Mouse (Mus musculus): ENCODE data around the gene Rcc1. TPM values are rescaled to one million over a fixed set of nuclear protein-coding genes. Genes with fewer than 3 reads are reported as not detected.
A peak's percentile ranks its signal among the peaks of the same experiment; 100 is the strongest.

The Rcc1 gene
- total and polyA plus RNA-seq, 3 experiments = 93.6 to 149 (median 148) TPM

DNA sequence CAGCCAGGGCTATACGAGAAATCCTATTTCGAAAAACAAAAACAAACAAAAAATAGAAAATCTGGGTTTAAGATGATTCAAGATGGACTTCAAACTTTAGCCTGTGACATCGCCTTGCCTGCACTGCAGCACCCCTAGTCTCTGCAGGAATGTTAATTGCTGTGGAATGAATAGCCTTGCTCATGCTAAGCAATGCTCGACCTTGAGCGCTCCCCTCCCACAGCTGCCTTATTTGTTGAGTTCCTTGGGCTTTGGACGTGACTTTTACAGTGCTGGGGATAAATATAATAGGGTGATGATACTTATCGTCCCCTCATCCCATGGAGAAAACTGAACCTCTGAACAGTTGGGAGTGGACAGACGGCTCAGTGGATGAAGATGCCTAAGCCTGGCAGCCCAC is 37.7 kb downstream of the Rcc1 start:
- Histone ChIP-seq H3K79me2 (replicated peaks; ENCODE audit: control insufficient read depth, extremely low read depth, insufficient read depth, poor library complexity, severe bottlenecking) (peaks cover under 1% of the 10 kb centered on the region; the same call in 1 of the 2 replicates), H3K9ac (ENCODE audit: insufficient read depth, low read depth) (no peak overlapping the region), H3K27me3 (replicated peaks) (no peaks in the 10 kb centered on the region), H3K9me3 (replicated peaks; ENCODE audit: low read length) (no peaks in the 10 kb centered on the region), H3K4me1 (ENCODE audit: control insufficient read depth in 1 of 2, insufficient read depth in 2 of 2) (peaks cover 0 to under 1% of the 10 kb centered on the region in 2 experiments; a peak in 1 of 4 replicates), H3K4me2 (ENCODE audit: insufficient read depth, low read depth, poor library complexity, severe bottlenecking) (no peak overlapping the region), H3K4me3 (replicated peaks in 1 of 3; ENCODE audit: low read depth in 2 of 3, low read length in 2 of 3, poor library complexity in 1 of 3) (no peak overlapping the region), H3K27ac (ENCODE audit: insufficient read depth, low read depth) (no peak overlapping the region), H3K36me3 (replicated peaks in 1 of 2; ENCODE audit: control insufficient read depth in 1 of 2, insufficient read depth in 1 of 2, low read length in 1 of 2) (peaks cover 52 to 82% of the 10 kb centered on the region in 2 experiments)
- DNase-seq (ENCODE audit: extremely low read depth) = no peak
- dilution Hi-C loops (cut with MboI; ENCODE audit: extremely low pct_ligation_motif_present, extremely low pct_unique_long_range_greater_than_20kb, low sequenced_read_pairs) = no loop called here
- in situ Hi-C loops (cut with MboI; ENCODE audit: low pct_ligation_motif_present, low pct_unique_long_range_greater_than_20kb, low sequenced_read_pairs) = loop anchor here (25.0 kb wide), 1 partner anchor 197 kb away; the partner anchor contains the start of gene Sesn2
- TF ChIP-seq MAZ (IDR thresholded peaks at IDR 0.05; ENCODE audit: low read depth, low read length) = no peak
- TF ChIP-seq JUND (conservative IDR thresholded peaks at IDR 0.05; ENCODE audit: low read depth, low read length) = no peak
- no peak for TF ChIP-seq TBP (conservative IDR thresholded peaks at IDR 0.05; ENCODE audit: low read depth, low read length)
- TF ChIP-seq PAX5 (IDR thresholded peaks at IDR 0.05; ENCODE audit: low read length) = no peak
- no peak for TF ChIP-seq HCFC1 (IDR thresholded peaks at IDR 0.05; ENCODE audit: low read depth, low read length)
- no peak for TF ChIP-seq NRF1 (IDR thresholded peaks at IDR 0.05; ENCODE audit: low read depth, low read length)
- no peak for TF ChIP-seq BHLHE40 (IDR thresholded peaks at IDR 0.05; ENCODE audit: low read depth, low read length)
- no peak for TF ChIP-seq POLR2AphosphoS2 (IDR thresholded peaks at IDR 0.05; ENCODE audit: low read depth, low read length)
- no peak for TF ChIP-seq ELF1 (IDR thresholded peaks at IDR 0.05; ENCODE audit: low read depth, low read length)
- TF ChIP-seq NELFE (IDR thresholded peaks at IDR 0.05; ENCODE audit: low read depth, low read length) = no peak
- TF ChIP-seq SMC3 (IDR thresholded peaks at IDR 0.05; ENCODE audit: low read depth, low read length) = no peak

DNA sequence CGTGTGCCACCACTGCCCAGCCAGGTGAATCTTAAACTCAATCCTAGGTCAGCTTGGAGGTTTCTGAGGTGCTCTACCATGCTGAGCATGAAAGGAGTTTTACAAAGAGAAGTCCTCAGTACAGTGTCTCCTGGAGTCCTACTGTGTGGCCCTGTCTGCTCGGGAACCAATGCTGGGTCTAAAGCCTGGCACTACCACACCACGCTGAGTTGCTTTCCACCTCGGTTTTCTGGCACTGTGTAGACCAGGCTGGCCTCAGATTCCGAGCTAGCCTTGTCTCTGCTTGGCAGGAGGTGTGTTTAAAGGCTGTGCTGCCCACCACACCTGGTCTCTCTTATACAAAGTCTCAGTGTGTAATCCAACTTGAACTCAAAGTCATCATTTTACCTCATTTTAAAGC is 40.8 kb downstream of the Rcc1 start:
- Histone ChIP-seq H3K79me2 (replicated peaks; ENCODE audit: control insufficient read depth, extremely low read depth, insufficient read depth, poor library complexity, severe bottlenecking) (peaks cover 16% of the 10 kb centered on the region), H3K27me3 (replicated peaks) (no peaks in the 10 kb centered on the region), H3K9me3 (replicated peaks; ENCODE audit: low read length) (no peaks in the 10 kb centered on the region), H3K4me2 (ENCODE audit: insufficient read depth, low read depth, poor library complexity, severe bottlenecking) (no peak overlapping the region), H3K27ac (ENCODE audit: insufficient read depth, low read depth) (no peak overlapping the region), H3K4me3 (replicated peaks in 1 of 3; ENCODE audit: low read depth in 2 of 3, low read length in 2 of 3, poor library complexity in 1 of 3) (no peak overlapping the region), H3K9ac (ENCODE audit: insufficient read depth, low read depth) (no peak overlapping the region), H3K4me1 (ENCODE audit: control insufficient read depth in 1 of 2, insufficient read depth in 2 of 2) (peaks cover 0 to 8% of the 10 kb centered on the region in 2 experiments; a peak in 1 of 4 replicates), H3K36me3 (replicated peaks in 1 of 2; ENCODE audit: control insufficient read depth in 1 of 2, insufficient read depth in 1 of 2, low read length in 1 of 2) (peaks cover 43 to 70% of the 10 kb centered on the region in 2 experiments)
- no peak for DNase-seq (ENCODE audit: extremely low read depth)
- dilution Hi-C loops (cut with MboI; ENCODE audit: extremely low pct_ligation_motif_present, extremely low pct_unique_long_range_greater_than_20kb, low sequenced_read_pairs) (no loop called here), in situ Hi-C loops (cut with MboI; ENCODE audit: low pct_ligation_motif_present, low pct_unique_long_range_greater_than_20kb, low sequenced_read_pairs) (loop anchor here (25.0 kb wide), 1 partner anchor 200 kb away; the partner anchor contains the start of gene Sesn2)
- TF ChIP-seq TBP (conservative IDR thresholded peaks at IDR 0.05; ENCODE audit: low read depth, low read length) (no peak), ZKSCAN1 (IDR thresholded peaks at IDR 0.05; ENCODE audit: borderline replicate concordance, low read depth, low read length) (peak; percentile 16; the same call in 1 of the 2 replicates), USF1 (IDR thresholded peaks at IDR 0.05; ENCODE audit: low read depth, low read length) (no peak), RCOR1 (conservative IDR thresholded peaks at IDR 0.05; ENCODE audit: low read depth, low read length) (no peak)

All from CH12.LX (cell line).